Mouse (Mus musculus): ENCODE measurements around the gene Rab34. TPM values are rescaled to one million over a fixed set of nuclear protein-coding genes. Genes with fewer than 3 reads are reported as not detected.

The Rab34 gene
- 162 and 227 TPM in 2 replicates for polyA plus RNA-seq (2012; rRNA removed)

DNA sequence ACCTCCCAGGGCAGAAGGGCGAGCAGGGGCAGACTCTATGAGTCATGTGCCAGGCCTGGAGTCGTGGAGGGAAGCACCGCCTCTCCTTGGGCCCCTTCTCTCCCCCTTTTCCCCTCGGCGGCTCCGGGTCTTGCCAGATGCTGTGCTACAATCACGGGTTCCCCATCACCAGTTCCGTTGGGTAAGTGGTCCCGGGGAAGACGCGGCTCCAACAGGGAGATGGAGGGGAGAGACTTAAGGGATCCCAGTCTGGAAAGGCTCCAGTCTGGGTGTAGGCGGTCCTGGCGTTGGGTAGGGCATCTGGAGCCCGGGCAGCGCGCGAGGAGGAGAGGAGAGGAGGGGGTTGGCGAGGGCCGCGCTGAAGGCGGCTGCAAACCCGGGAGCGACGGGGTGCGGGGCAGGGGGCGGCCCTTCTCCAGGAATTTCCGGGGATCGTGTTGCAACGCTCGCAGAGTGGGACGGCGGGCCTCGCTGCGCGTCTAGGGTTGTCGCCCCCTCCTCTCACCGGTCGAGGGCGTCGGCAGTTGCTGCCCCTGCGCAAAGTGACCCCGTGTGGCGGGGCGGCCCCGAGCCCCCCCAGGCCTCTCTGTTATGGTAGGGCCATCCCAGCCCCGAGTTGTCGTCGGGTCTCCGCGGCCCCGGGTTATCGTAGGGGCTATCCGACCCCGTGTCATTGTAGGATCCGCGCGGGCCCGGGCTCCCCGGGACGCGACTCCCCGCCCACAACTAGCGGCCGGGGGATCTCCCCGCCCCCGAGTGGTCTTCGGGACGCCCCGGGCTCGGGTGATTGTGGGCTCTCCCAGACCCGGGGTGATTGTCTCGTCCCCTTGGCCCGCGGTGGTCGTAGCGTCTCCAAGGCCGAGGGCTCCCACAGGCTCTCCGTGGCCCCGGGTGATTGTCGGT is at the start of gene Rab34:
Rab34 (plus strand) TSS at position 100 of the 903 bp plus-strand sequence.

DNA sequence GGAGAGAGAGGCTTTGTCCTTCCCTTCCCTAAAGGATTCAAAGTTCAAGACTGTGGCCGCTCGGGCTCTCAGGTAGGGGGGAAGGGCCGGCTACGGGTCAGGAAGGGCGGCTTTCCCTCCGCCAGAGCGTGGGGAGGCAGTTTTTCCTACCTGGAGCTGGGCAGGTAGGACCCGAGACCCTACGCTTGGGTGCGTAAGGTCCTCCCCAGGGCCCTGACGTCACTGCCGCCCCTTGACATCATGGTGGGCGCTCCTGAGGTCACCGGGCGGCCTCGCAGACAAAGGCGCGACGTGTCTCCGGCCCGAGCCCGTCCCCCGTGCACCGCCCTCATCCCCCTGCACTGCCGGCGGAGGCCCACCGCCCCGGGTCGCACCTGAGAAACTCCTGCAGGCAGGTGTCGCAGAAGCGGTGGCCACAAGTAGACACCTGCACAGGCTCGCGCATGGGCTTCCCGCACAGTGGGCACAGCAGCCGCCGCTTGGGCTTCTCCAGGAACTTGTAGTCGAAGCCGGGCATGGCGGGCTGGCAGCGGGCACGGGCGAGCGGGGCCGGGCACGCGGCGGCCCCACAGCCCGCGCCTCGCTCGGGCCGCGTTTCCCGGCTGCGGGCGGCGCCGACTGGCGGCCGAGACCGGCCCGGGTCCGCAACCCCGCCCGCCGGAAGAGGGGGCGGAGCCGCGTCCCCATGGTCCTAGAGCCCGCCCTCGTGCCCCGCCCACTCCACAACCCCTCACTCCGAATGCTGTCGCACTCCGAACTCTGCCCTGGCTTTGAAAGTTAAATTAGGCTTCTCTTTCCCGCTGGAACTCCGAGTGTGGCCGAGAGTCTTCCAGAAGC is 23.1 kb upstream of the Rab34 start, which contains the start of gene Traf4:
Traf4 (minus strand) TSS at position 666 of the 837 bp plus-strand sequence.

DNA sequence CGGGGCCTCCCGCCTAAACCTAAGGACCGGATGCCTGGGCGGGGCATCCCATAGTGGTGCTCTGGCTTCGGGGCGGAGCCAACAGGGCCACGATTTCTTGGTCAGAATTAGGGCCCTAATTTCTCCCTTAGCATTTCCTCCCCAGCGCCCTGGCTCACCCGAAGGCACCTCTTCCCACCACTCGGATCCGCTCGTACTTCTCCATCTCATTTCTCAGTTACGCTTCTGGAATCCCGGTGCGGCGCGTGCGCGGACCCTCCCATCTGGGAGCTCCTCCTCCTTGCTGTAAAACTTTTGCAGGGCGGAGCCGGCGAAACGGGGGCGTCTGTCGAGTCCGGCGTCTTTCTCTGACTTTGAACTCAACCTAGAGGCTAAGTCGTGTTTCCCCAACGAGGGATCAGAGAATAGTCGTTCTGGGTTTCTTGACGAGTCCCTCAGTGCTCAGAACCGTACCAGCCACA is 11.8 kb upstream of the Rab34 start, which contains the start of the genes Nek8 and Tlcd1:
Nek8 (minus strand) TSS at position 274 of the 461 bp plus-strand sequence.
Tlcd1 (plus strand) TSS at position 310 of the 461 bp plus-strand sequence.

DNA sequence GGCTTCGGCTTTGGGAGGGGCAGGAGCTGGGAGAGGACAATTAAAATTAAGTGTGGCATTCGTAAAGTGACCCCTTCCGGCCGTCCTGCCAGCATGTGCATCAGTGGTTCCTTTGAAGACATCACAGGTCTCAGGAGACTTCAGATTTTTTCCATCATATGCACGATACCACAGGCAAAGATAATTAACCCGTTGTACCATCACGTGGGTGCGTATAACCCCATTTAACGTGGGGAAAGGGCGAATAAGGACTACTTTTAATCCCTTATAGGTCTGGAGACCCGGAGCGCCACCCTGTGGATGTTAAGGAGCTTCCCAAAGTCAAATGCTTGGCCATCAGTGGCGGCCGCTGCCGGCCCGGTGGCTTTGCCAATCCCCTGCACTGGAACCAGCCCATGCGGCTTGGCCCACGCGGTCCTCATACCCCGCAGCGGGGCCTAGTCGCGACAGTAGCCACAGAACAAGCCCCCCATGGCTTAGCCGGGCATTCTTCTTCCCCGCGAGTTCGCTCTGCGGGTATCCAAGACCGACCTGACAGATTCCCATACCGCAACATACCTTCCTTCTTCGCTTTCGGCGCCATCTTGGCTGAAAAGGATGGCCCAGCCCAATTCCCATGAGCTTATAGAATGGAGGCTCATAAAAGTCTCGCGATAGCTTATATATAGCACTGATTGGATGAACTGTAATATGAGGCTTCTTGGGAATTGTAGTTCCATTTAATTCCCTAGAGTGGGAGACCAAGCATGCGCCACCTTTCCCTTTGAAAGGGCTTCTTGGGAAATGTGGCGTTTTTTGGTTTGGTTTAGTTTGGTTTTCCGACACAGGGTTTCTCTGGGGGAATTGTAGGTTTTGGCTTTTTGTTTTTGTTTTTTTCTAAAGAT is 5.0 kb upstream of the Rab34 start, which contains the start of gene Rpl23a:
Rpl23a (minus strand) TSS at position 624 of the 884 bp plus-strand sequence.

DNA sequence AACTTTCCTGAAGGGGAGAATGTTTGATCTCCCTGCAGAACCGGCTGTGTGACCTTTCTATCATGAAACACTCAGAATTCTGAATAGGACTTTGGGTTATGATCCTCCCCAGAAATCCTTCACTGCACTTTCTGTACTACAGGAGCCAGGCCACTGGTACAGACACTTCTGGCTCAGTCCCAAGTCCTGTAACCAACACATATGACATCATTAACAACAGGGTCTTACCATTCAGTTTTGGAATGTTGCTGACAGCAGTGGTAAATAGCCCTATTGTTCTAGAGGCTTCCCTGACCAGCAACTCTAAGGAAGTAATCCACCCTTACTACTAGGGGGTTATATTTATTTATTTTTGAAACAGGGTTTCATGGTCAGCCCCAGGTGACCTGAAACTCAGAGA is 4.9 kb downstream of the Rab34 start, which contains the start of gene Proca1:
Proca1 (plus strand) TSS at position 280 of the 400 bp plus-strand sequence.

Other genes starting within 250 kb of the Rab34 start
- 54.3 and 67.9 TPM in 2 replicates for gene Phf12, start 205.7 kb upstream of the Rab34 start, polyA plus RNA-seq (2012; rRNA removed)
- 19.7 TPM in 2 replicates for gene Dhrs13, start 156.2 kb upstream of the Rab34 start, polyA plus RNA-seq (2012; rRNA removed)
- gene Flot2, start 150.5 kb upstream of the Rab34 start, polyA plus RNA-seq (2012; rRNA removed), result 130 and 137 TPM in 2 replicates
- gene Eral1, start 108.0 kb upstream of the Rab34 start, polyA plus RNA-seq (2012; rRNA removed), result 38.3 and 49.4 TPM in 2 replicates
- gene Fam222b, start 93.8 kb upstream of the Rab34 start, polyA plus RNA-seq (2012; rRNA removed), result 30.4 and 47.6 TPM in 2 replicates
- 122 and 141 TPM in 2 replicates for gene Traf4, start 22.8 kb upstream of the Rab34 start, polyA plus RNA-seq (2012; rRNA removed)
- gene Nek8, start 11.8 kb upstream of the Rab34 start, polyA plus RNA-seq (2012; rRNA removed), result 34.2 and 34.3 TPM in 2 replicates
- 100 and 122 TPM in 2 replicates for gene Tlcd1, start 11.7 kb upstream of the Rab34 start, polyA plus RNA-seq (2012; rRNA removed)
- 166 and 182 TPM in 2 replicates for gene Rpl23a, start 4.8 kb upstream of the Rab34 start, polyA plus RNA-seq (2012; rRNA removed)
- 0.90 and 1.1 TPM in 2 replicates for gene Proca1, start 5.0 kb downstream of the Rab34 start, polyA plus RNA-seq (2012; rRNA removed)
- 160 and 201 TPM in 2 replicates for gene Sdf2, start 57.3 kb downstream of the Rab34 start, polyA plus RNA-seq (2012; rRNA removed)
- gene Supt6, start 57.6 kb downstream of the Rab34 start, polyA plus RNA-seq (2012; rRNA removed), result 17.8 and 25.3 TPM in 2 replicates
- 88.4 and 89.1 TPM in 2 replicates for gene 2610507B11Rik, start 73.3 kb downstream of the Rab34 start, polyA plus RNA-seq (2012; rRNA removed)
- 0.15 and 0.23 TPM in 2 replicates for gene BC030499, start 102.4 kb downstream of the Rab34 start, polyA plus RNA-seq (2012; rRNA removed)
- gene Spag5, start 113.1 kb downstream of the Rab34 start, polyA plus RNA-seq (2012; rRNA removed), result 11.1 and 11.4 TPM in 2 replicates
- gene Aldoc, start 134.5 kb downstream of the Rab34 start, polyA plus RNA-seq (2012; rRNA removed), result 67.1 and 68.0 TPM in 2 replicates
- gene Pigs, start 140.0 kb downstream of the Rab34 start, polyA plus RNA-seq (2012; rRNA removed), result 107 and 137 TPM in 2 replicates
- gene Unc119, start 155.1 kb downstream of the Rab34 start, polyA plus RNA-seq (2012; rRNA removed), result 97.4 and 148 TPM in 2 replicates
- not detected in 2 replicates for gene Foxn1, start 198.1 kb downstream of the Rab34 start, polyA plus RNA-seq (2012; rRNA removed)
- 1.8 TPM in 2 replicates for gene Slc13a2, start 233.8 kb downstream of the Rab34 start, polyA plus RNA-seq (2012; rRNA removed)